Mouse (Mus musculus): Measurements from ENCODE around the gene Kcnma1.
A peak's percentile ranks its signal among the peaks of the same experiment; 100 is the strongest.

Kcnma1 gene

GRCm38 (mm10) chr14:23857034-23857433 is 157.3 kb downstream of the Kcnma1 start:
- no peak for DNase-seq (ENCODE audit: low spot score in 2 of 2)

- DNase-seq (ENCODE audit: low spot score in 2 of 2): no peak
Measured at GRCm38 (mm10) chr14:23854946-23855345, 159.3 kb downstream of the Kcnma1 start.

GRCm38 (mm10) chr14:23848529-23849141 is 165.7 kb downstream of the Kcnma1 start:
- peak; percentile 73 to 76 for DNase-seq (ENCODE audit: low spot score in 2 of 2)

DNA sequence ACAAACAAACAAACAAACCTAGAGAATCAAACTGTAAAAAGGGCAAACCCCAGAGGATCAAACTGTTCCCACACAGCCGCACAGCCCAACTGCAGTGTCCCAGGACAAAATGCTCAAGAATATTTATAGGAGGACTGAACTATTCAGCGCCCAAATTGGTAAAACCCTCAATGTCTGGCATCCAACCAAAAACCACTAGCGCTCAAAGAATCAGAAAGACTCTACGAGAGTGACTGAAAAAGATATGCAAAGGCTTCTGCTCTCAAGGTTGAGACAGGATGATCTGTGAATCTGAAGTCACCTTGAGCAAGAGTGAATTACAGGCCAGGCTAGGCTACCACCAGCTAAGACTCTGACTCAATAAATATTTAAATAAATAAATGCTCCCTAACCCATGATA is 167.6 kb downstream of the Kcnma1 start:
- DNase-seq (ENCODE audit: low spot score in 2 of 2): no peak

DNA sequence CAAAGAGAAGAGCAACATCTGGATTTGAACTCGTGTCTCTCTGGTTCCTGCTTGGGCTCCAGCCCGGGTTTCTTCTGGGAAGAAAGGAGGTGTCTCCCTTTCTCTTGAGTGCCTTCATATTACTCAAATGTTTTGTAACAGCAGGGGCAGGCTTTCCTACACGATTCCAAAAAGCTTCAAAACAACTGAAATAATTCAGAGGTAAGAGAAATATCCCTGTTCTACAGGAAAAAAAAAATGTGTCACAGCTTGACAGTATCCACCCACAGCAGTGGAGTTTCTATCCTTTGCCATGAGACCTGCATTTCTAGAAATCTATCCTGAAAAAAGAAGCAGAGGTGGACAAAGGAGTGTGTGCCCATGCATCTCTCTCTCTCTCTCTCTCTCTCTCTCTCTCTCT is 172.3 kb downstream of the Kcnma1 start:
- DNase-seq (ENCODE audit: low spot score in 2 of 2): no peak

GRCm38 (mm10) chr14:23839613-23840012 is 174.7 kb downstream of the Kcnma1 start:
- no peak for DNase-seq (ENCODE audit: low spot score in 2 of 2)

GRCm38 (mm10) chr14:23835387-23836111 is 178.7 kb downstream of the Kcnma1 start:
- no peak for DNase-seq (ENCODE audit: low spot score in 2 of 2)

DNA sequence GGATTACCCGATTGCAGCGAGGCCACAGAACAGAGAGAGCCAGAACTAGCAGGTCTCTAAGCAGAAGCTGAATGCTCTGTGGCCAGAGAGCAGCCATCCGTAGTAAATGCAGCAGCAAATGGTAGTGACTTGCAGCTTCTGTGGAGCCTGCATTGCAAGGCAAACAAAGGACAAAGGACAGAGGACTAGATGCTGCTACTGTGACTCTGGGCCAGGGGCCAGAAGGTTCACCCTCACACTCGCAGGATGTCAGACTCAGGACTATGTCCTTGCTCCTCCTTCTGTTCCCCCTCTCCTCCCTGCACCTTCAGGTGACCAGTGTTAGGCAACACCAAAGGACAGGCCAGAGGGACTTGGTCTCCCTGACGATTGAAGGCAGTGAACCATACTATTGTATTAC is 183.0 kb downstream of the Kcnma1 start:
- DNase-seq (ENCODE audit: low spot score in 2 of 2): no peak

DNA sequence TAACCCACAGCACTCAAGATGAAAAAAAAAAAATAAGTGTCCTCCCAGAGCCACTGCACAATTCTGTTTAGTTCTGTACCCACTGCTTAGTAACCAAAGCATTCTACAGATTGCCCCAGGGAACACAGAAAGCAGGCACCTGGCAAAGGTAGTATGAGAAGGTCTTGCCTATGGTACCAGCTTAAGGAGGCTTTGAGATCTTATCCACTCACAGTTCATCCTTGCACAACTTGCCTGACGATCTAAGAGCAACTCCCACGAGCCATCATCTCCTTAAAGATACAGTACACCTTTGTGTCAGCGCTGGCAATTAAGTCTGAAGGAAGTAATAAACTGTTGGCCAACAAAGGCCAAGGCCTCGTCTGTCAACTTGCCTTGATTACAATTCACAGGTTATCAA is 184.0 kb downstream of the Kcnma1 start:
- no peak for DNase-seq (ENCODE audit: low spot score in 2 of 2)

- no peak for DNase-seq (ENCODE audit: low spot score in 2 of 2)
Measured at GRCm38 (mm10) chr14:23828711-23829320, 185.5 kb downstream of the Kcnma1 start.

GRCm38 (mm10) chr14:23824937-23825336 is 189.4 kb downstream of the Kcnma1 start:
- DNase-seq (ENCODE audit: low spot score in 2 of 2): peak in 1 of 2 experiments; percentile 50

- peak in 1 of 2 experiments; percentile 63 for DNase-seq (ENCODE audit: low spot score in 2 of 2)
Measured at GRCm38 (mm10) chr14:23824267-23824666, 190.0 kb downstream of the Kcnma1 start.

- no peak for DNase-seq (ENCODE audit: low spot score in 2 of 2)
Measured at GRCm38 (mm10) chr14:23817585-23817984, 196.7 kb downstream of the Kcnma1 start.

- DNase-seq (ENCODE audit: low spot score in 2 of 2): peak in 1 of 2 experiments; percentile 20
Measured at GRCm38 (mm10) chr14:23810081-23810480, 204.2 kb downstream of the Kcnma1 start.

DNA sequence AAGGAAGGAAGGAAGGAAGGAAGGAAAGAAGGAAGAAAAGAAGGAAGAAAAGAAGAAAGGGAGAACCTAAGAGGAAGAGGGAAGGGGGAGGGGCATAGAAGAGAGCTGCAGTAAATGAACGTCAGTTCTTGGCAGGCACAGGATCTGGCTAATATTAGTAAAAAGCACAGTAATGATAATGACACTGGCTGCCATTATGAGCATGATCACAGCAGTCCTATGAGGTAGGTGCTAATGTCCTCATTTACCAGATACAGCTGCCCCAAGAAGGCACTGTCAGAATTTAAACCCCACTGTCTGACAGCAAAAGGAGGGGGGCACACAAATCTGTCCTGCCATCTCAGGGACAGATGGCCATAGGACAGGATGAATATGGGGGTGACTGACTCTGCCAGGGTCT is 205.2 kb downstream of the Kcnma1 start:
- DNase-seq (ENCODE audit: low spot score in 2 of 2): peak in 1 of 2 experiments; percentile 20

DNA sequence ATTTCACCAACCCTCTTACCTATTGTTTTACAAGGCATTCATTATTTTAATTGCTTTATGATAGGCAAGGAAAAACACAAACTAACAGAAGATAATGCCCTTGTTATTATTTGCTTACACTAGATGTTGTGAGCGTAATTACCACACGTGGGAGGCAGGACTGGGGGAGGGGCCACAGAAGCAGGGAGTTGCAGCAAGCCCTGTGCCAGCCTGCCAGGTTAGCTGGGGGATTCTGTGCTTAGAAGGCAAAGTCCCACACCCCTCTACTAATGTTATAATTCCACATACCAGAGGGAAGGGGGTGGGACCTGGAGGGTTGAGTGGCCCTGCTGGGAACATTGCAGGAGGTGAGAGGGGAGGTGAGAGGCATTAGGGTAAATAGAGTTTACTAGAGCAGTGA is 207.9 kb downstream of the Kcnma1 start:
- no peak for DNase-seq (ENCODE audit: low spot score in 2 of 2)

- DNase-seq (ENCODE audit: low spot score in 2 of 2): peak in 1 of 2 experiments; percentile 71
Measured at GRCm38 (mm10) chr14:23796878-23797277, 217.4 kb downstream of the Kcnma1 start.

DNA sequence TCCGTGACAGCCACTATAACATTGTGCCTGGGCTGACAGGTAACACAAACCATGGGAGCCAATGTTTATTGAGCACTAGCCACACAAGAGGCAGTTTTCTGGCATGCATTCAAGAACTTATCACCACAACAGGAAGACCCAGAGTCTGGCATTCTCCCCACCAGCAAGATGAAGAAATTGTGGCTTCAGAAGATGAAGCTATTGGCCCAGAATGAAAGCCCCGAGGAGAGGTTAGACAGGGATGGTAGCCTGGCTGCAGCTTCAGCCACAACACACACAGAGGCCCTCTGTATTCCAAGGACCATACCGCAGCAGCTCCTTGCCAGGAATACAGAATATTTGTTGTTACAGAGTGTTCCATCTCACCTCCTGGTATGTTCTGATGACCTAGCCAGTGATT is 221.6 kb downstream of the Kcnma1 start:
- no peak for DNase-seq (ENCODE audit: low spot score in 2 of 2)

DNA sequence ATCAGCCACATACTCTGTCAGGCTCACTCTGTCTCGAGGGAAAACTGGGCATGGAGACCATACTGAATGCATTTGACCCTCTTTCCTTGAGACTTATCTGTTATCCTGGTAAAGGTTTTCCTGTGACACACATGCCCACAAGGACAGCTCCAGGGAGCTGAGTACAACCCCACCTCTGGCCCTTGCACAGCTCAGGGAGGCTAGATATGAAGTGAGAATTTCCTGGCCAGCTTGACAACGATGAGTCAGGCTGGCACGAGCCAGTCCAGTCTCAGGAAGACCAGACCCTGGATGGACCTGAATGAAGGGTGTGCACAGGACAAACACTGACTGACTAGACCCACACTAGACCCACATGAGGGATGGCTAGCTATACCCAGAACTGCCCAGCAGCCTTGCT is 222.2 kb downstream of the Kcnma1 start:
- DNase-seq (ENCODE audit: low spot score in 2 of 2): no peak

DNA sequence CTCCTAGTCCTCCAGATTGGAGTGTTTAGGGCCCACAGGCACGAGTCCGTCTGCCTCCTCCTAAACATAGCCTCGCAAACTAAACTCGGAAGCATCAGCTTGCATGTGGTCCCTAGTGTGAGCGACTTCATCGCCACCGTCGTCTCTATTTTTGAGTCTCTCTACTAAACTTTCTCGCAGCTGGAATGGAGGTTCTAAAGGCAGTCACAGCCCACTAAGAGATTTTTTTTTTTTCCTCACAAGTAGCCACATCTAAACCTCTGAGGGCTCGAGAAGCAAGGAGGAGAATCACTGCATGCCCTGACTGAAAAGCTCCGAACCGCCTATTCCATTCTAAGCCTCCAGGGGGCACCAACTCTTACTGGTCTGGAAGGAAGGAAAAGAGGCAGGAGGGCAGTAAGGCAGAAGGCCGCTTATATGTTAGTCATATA is 223.0 kb downstream of the Kcnma1 start:
- peak; percentile 81 to 83 for DNase-seq (ENCODE audit: low spot score in 2 of 2)

- no peak for DNase-seq (ENCODE audit: low spot score in 2 of 2)
Measured at GRCm38 (mm10) chr14:23786687-23787073, 227.6 kb downstream of the Kcnma1 start.

DNA sequence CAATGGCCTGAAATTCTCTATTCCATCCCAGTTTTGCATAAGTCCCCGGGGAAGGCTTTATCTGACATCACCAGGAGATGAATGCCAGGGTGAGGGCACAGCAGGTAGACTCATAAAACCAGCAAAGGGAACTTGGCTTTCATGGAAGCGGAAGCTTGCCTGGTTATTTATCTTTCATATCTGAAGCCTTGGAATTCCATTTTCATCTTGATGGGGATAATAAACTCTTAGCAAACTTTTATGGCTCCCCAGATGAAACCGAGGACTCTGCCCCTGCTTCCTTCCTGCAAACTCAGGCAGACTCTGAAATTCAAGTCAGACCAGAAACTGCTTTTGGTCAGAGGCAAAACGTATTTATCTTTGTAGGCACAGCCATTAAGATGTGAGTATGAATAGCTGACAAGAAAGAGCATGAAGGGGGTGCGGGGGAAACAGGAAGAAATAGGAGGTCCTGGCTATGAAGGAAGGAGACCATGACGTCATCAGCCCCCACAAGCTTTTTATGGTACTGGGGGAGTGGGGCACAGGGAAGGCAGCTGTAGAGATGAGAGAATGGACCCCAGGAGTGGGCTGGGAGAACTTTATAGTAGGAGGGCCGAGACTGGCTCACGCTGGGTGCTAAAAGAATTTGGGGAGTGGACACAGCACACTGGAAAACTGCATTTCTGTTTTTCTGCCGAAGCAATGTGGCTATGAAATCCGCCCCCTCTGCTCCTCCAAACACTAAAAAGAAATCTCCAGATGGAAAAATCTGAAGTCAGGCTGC is 228.2 kb downstream of the Kcnma1 start:
- DNase-seq (ENCODE audit: low spot score in 2 of 2): peak; percentile 55 to 69

Data from right cerebral cortex, postnatal 10 days (tissue).